Mouse (Mus musculus) kidney, adult 2 months (tissue): ENCODE results near the gene Dchs1. TPM values are rescaled to one million over a fixed set of nuclear protein-coding genes. Genes with fewer than 3 reads are reported as not detected.
"Not testable (repeated sequence)": the region's sequence is repeated elsewhere in the genome, so short reads cannot be mapped to it uniquely, and the experiment has no call there.

Source experiments
- DNase-seq: peaks from one replicate; pipeline ENCODE4 v3.0.0; 2021
- H3K27ac ChIP-seq: fragments of 200-500 bp; 2 replicates; pipeline ENCODE4 v1.5.1; 2012; ENCODE audit warnings: low read depth, low read length, control low read depth, inconsistent platforms; ENCODE audit not compliant: insufficient read depth
- H3K27me3 ChIP-seq: fragments of 200-500 bp; replicated peaks from 2 replicates; pipeline ENCODE4 v1.6.1; 2012; ENCODE audit warnings: mild to moderate bottlenecking, moderate library complexity, low read length, inconsistent platforms; ENCODE audit not compliant: control insufficient read depth, insufficient read depth
- H3K36me3 ChIP-seq: fragments of 200-500 bp; 2 replicates; pipeline ENCODE4 v1.6.1; 2012; ENCODE audit warnings: mild to moderate bottlenecking, moderate library complexity, low read length, inconsistent platforms; ENCODE audit not compliant: control insufficient read depth, insufficient read depth
- H3K4me1 ChIP-seq: fragments of 200-500 bp; 2 replicates; pipeline ENCODE4 v1.6.1; 2011; ENCODE audit warnings: low read length; ENCODE audit not compliant: control insufficient read depth, insufficient read depth
- H3K4me3 ChIP-seq: fragments of 200-500 bp; 2 replicates; pipeline ENCODE4 v1.5.1; 2011; ENCODE audit warnings: mild to moderate bottlenecking, low read depth, low read length, control low read depth; ENCODE audit not compliant: insufficient read depth
- CTCF ChIP-seq: fragments of 200-500 bp; conservative IDR thresholded peaks from 2 replicates; pipeline ENCODE4 v1.5.1; 2011; ENCODE audit warnings: low read depth, mild to moderate bottlenecking, control low read depth, low read length, moderate library complexity, mixed read lengths; ENCODE audit not compliant: insufficient read depth, insufficient read length
- POLR2A ChIP-seq: fragments of 200-500 bp; IDR thresholded peaks from one replicate; pipeline ENCODE4 v1.6.1; 2011; ENCODE audit warnings: low read depth, low read length, control low read depth
- WGBS: fragments of 180-500 bp; shearing (Covaris S2); methylation state at CpG from one replicate; pipeline ENCODE4 v1.1.7; 2018; 5-methylcytosine and 5-hydroxymethylcytosine counted together
- polyA plus RNA-seq: library from polyadenylated mRNA; depleted of rRNA; stranded (reverse); fragments of >200 nt; gene quantifications from 2 replicates; pipeline ENCODE4 v1.2.3, GENCODE M21; 2012

Dchs1 gene
- polyA plus RNA-seq, 1 experiment = 5.9 TPM

DNA sequence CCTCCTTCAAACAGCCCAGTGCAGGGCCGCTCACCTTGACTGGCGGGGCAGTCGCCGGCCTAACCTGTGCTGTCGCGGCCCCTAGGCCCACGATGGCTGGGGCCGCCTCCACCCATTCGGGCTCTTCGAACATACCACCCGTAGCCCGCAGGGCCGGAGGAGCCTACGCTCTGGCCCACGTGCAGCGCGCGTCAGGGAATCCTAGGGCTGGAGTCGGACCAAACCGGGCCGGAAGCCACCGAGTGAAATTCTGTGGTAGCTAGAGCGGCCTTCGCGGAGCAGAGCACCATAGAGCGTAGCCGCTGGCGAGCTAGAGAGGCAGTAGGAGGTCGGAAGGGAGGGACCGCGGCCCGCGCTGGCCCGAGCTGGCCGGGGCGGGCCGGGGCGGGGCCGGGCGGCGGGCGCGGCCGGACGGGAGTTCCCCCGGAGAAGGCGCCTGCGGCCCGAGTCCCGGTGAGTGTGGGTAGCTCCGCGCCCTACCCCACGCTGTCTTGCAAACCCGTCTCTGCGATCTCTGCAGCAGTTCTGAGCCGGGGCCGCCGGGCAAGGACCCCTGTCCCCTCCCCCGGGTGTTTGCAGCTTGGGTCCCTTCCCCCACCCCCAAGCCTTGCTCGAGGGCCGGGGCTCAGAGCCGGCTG is 51.1 kb downstream of the Dchs1 start, which contains the start of gene Ilk:
Gene Ilk (plus strand): TSS at position 329 of the 638 bp plus-strand sequence.
- Histone ChIP-seq H3K27ac (peak within 1 kb of the TSS; percentile 90), H3K36me3 (peaks cover 1% of the 10 kb centered on the region; the same call in 1 of the 2 replicates), H3K27me3 (no peaks in the 10 kb centered on the region), H3K4me1 (peaks cover 7% of the 10 kb centered on the region; the same call in 1 of the 2 replicates), H3K4me3 (peak within 1 kb of the TSS; percentile 81)
- under 1% methylated on average over 62 of the region's 62 CpGs for whole genome bisulfite sequencing
- peak; percentile 97 for DNase-seq
- TF ChIP-seq POLR2A (peak; percentile 76), CTCF (no peak)

DNA sequence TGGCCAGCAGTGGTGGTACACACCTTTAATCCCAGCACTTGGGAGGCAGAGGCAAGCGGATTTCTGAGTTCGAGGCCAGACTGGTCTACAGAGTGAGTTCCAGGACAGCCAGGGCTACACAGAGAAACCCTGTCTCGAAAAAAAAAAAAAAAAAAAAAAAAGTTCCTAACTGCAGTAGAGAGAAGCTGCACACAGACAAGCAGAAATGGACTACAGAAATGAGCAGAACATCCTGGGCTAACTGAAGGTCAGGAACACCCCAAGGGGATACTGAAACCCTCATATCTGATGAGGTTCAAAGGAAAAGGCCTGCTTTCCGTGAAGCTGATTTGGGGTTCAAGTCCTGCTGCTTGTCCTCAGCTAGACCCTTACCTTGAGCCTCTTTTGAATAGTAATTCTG is 52.0 kb downstream of the Dchs1 start:
- not testable (repeated sequence) for DNase-seq, H3K4me3 ChIP-seq, H3K27ac ChIP-seq, H3K27me3 ChIP-seq, H3K4me1 ChIP-seq, H3K36me3 ChIP-seq
- WGBS = 42% methylated on average over 4 of the region's 4 CpGs

DNA sequence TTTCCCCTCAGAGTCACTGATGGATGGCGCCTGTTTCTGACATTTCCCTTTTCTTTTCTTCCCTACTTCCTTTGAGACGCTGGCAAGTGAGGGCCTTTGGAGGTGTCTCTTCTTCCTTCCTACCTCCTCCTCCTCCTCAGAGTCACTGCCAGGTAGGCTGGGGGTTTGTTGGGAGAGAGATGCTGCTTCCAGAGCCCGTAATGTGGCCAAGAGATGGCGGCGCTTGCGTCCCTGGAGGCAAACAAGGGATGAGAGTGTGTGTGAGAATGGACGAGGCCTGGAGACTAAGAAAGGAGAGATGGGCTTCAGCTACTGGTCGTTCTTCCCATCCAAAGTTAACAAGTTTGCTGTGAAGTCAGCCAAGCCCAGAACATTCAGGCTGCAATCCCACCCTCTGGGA is 52.6 kb downstream of the Dchs1 start:
- no peak for DNase-seq
- no peak overlapping the region for H3K27ac ChIP-seq
- H3K36me3 ChIP-seq = peaks cover 1% of the 10 kb centered on the region; the same call in 1 of the 2 replicates
- no peak for TF ChIP-seq CTCF
- no peak for TF ChIP-seq POLR2A
- no peaks in the 10 kb centered on the region for H3K27me3 ChIP-seq
- peaks cover 7% of the 10 kb centered on the region; the same call in 1 of the 2 replicates for H3K4me1 ChIP-seq
- 85% methylated on average over 8 of the region's 8 CpGs for WGBS
- H3K4me3 ChIP-seq = no peak overlapping the region

DNA sequence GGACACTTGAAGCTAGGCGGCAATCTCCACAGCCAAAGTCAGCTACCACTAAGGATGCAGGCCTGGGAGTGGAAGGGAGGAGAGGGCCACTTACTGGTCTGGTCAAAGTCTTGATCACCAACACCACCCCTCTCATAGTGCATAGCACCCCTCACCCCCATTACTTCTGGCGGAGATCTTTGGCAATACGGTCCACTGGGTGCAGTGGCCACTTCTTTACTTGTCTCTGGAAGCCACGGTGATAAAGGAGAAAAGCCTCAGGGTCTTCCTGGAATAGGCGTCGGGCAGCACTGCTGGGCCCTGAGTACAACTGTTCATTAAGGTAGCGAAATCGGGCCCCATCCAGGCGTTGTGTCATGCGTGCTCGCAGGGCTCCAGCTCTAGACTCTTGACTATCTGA is 53.6 kb downstream of the Dchs1 start:
- TF ChIP-seq CTCF (no peak), POLR2A (no peak)
- no peak overlapping the region for H3K27ac ChIP-seq
- no peak for DNase-seq
- H3K4me1 ChIP-seq = peaks cover 7% of the 10 kb centered on the region; the same call in 1 of the 2 replicates
- WGBS = 94% methylated on average over 11 of the region's 11 CpGs
- no peaks in the 10 kb centered on the region for H3K27me3 ChIP-seq
- H3K36me3 ChIP-seq = peaks cover 1% of the 10 kb centered on the region; the same call in 1 of the 2 replicates
- no peak overlapping the region for H3K4me3 ChIP-seq

DNA sequence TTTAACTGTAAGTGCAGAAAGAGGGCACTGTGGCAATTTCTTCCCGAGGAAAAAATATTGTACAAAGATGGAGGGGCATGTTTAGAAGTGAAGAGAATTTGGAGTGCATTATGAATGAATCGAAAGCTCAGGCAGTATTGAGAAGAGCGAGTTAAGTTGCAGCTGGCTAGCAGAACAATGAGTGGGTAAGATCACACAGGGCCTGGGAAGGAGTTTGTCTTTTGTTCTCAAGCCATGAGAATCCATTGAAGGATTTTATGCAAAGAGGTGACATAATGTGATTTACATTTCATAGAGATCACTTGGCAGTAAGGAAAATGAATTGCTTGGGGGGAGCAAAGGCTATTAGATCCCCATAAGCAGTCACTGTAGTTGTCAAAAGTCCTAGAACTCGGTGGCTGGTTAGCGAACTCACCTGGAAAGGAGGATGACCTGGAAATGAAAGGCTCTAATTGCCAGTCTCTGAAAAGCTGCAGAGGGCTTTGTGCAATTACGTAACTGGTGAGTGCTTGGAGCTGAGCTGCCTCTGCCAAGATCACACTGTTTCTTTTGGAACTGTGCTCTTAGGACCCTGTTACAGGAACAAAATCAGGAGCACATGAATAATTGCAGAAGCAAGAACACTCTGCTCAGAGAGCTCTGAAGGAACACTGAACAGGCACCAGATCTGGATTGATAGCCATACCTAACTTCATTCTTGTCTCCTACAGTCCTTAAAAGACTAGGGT is 58.6 kb downstream of the Dchs1 start:
- Histone ChIP-seq H3K27me3 (no peaks in the 10 kb centered on the region), H3K36me3 (peaks cover 1% of the 10 kb centered on the region; the same call in 1 of the 2 replicates), H3K4me3 (no peak overlapping the region), H3K4me1 (no peaks in the 10 kb centered on the region), H3K27ac (no peak overlapping the region)
- TF ChIP-seq POLR2A (no peak), CTCF (no peak)
- WGBS = 61% methylated on average over 6 of the region's 6 CpGs
- DNase-seq = peak; percentile 30

DNA sequence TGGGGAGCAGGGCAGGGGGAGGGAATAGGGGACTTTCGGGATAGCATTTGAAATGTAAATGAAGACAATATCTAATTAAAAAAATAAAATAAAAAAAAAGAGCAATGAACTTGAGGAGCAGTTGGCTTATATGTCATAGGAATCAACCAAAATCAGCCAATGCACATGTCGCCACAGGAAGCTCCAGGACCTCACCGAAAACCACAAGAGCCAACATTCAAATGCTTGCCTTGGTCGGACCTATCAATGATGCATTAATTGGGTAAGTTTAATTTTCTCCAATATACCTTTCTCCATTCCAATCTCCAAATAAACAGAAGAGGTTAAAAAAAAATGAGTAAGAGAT is 60.5 kb downstream of the Dchs1 start:
- Histone ChIP-seq H3K27me3 (no peaks in the 10 kb centered on the region), H3K4me3 (no peak overlapping the region), H3K4me1 (no peaks in the 10 kb centered on the region), H3K36me3 (no peaks in the 10 kb centered on the region), H3K27ac (no peak overlapping the region)
- TF ChIP-seq CTCF = no peak
- TF ChIP-seq POLR2A = no peak
- no peak for DNase-seq
- 95% methylated on average over 4 of the region's 4 CpGs for WGBS

DNA sequence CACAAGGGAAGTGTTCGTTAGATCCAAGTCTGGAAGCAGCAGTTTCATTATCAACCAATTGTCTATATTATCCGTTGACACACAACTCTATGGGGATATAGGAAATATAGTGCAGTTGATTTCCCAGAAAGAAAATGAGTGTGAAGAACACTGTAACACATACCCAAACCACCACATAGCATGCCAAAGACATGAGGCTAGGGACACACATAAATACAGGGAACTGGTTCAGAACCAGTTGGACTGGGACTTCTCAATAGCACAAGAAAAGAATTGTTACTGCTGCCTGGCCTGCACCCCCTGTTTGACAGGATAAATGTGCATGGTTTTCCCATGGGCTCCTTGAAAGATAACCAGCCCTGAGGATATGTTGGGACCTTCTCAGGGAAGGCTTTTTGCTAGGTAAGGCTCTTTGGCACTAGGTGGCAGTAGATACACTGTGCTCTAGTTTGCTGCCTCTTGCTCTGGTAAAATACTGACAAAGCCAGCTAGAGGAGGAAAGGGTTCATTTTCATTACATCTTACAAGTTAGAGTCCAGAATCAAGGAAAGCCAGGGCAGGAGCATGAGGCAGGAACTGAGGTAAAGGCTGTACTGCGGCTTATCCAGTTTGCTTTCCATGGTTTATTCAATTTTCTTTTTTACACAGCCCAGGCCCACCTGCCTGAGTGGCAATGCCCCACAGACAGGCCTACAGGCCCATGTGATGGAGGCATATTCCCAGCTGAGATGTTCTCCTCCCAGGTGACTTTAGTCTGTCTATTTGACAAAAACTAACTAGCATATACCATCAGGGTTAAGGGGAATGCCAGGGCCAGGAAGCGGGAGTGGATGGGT is 61.1 kb downstream of the Dchs1 start:
- no peak overlapping the region for H3K27ac ChIP-seq
- no peak overlapping the region for H3K4me3 ChIP-seq
- TF ChIP-seq CTCF = peak; percentile 77
- no peak for TF ChIP-seq POLR2A
- 74% methylated on average over 4 of the region's 4 CpGs for WGBS
- H3K4me1 ChIP-seq = no peaks in the 10 kb centered on the region
- H3K36me3 ChIP-seq = no peaks in the 10 kb centered on the region
- DNase-seq = peak; percentile 75
- H3K27me3 ChIP-seq = no peaks in the 10 kb centered on the region
